20 mouse cellular contexts compared by ENCODE assay signal in genomic region chr5:75282617-75283016, GRCm38 (mm10).
DNase-seq lines count a peak whose midpoint lies in the region; ATAC-seq and TF ChIP-seq lines count a peak whose summit lies in the region.
"Had no signal": no experiment of that assay in that cellular context is flagged by ENCODE, and none has a peak within 500 bp of the region (broad histone marks: within the 10 kb centered on the region; RNA-seq: fewer than 3 reads in every experiment).

No protein-coding gene starts in this region.

- no peak for DNase-seq in hindbrain, embryonic 10.5 days (ENCODE audit: low spot score)
- no peak for DNase-seq in hindbrain, embryonic 14.5 days (ENCODE audit: low spot score)
- peak; percentile 4 to 19 for DNase-seq in thymus, postnatal 10 days (ENCODE audit: low spot score in 2 of 2)
- DNase-seq in thymus, adult 2 months, result no peak
- DNase-seq in thymus, postnatal 14 days, result peak; percentile 36
- no peak for DNase-seq in forebrain, postnatal 0 days
- no peak for DNase-seq in heart, postnatal 4 days
- DNase-seq: adrenal gland, adult 2 months; adrenal gland, postnatal 25 days; B cell, adult 2 months; cerebellum, adult 18-20 months; cerebellum, adult 9-11 months; cerebellum, postnatal 36 days; gastrocnemius, postnatal 10 days; heart, postnatal 10 days had no signal

- 0 out of 2 replicates have a peak, but pooled peaks cover 3% of the 10 kb centered on the region for H3K4me1 ChIP-seq in hindbrain, embryonic 10.5 days (replicated peaks)
- 0 out of 2 replicates have a peak, but pooled peaks cover 7% of the 10 kb centered on the region for H3K4me1 ChIP-seq in hindbrain, embryonic 14.5 days (replicated peaks; ENCODE audit: control insufficient read depth, insufficient read depth, low read length)
- H3K4me1 ChIP-seq in thymus, adult 2 months (replicated peaks; ENCODE audit: control insufficient read depth, insufficient read depth, low read length), result peaks cover 9% of the 10 kb centered on the region
- no peaks in the 10 kb centered on the region for H3K4me1 ChIP-seq in forebrain, postnatal 0 days (ENCODE audit: insufficient read depth)
- H3K4me1 ChIP-seq: forebrain, embryonic 13.5 days; hindbrain, embryonic 15.5 days had no signal

- peak overlapping the region; percentile 35; the same call in 1 of the 2 replicates for H3K27ac ChIP-seq in hindbrain, embryonic 10.5 days
- H3K27ac ChIP-seq in hindbrain, embryonic 14.5 days, result no peak overlapping the region
- no peak overlapping the region for H3K27ac ChIP-seq in thymus, adult 2 months (ENCODE audit: control insufficient read depth, insufficient read depth, low read length)
- H3K27ac ChIP-seq in forebrain, postnatal 0 days (ENCODE audit: low read depth, low read length), result no peak overlapping the region
- H3K27ac ChIP-seq: embryonic facial prominence, embryonic 13.5 days; forebrain, embryonic 13.5 days; heart, embryonic 10.5 days; hindbrain, embryonic 15.5 days had no signal

- no peaks in the 10 kb centered on the region for H3K36me3 ChIP-seq in hindbrain, embryonic 10.5 days
- no peaks in the 10 kb centered on the region for H3K36me3 ChIP-seq in hindbrain, embryonic 14.5 days (replicated peaks; ENCODE audit: control insufficient read depth, insufficient read depth)
- no peaks in the 10 kb centered on the region for H3K36me3 ChIP-seq in thymus, adult 2 months (ENCODE audit: control insufficient read depth, insufficient read depth, low read length)
- no peaks in the 10 kb centered on the region for H3K36me3 ChIP-seq in forebrain, postnatal 0 days (ENCODE audit: insufficient read depth)
- H3K36me3 ChIP-seq: embryonic facial prominence, embryonic 13.5 days; heart, embryonic 10.5 days; hindbrain, embryonic 15.5 days had no signal

- H3K9ac ChIP-seq in hindbrain, embryonic 14.5 days, result no peak overlapping the region
- H3K9ac ChIP-seq in forebrain, postnatal 0 days, result no peak overlapping the region
- H3K9ac ChIP-seq: embryonic facial prominence, embryonic 13.5 days; forebrain, embryonic 13.5 days; hindbrain, embryonic 15.5 days had no signal

- H3K27me3 ChIP-seq in hindbrain, embryonic 10.5 days (ENCODE audit: insufficient read depth, poor library complexity, severe bottlenecking), result no peaks in the 10 kb centered on the region
- no peaks in the 10 kb centered on the region for H3K27me3 ChIP-seq in hindbrain, embryonic 14.5 days (ENCODE audit: control insufficient read depth, insufficient read depth, low read length)
- H3K27me3 ChIP-seq in thymus, adult 2 months (ENCODE audit: control insufficient read depth, insufficient read depth, low read length), result no peaks in the 10 kb centered on the region
- no peaks in the 10 kb centered on the region for H3K27me3 ChIP-seq in forebrain, postnatal 0 days (ENCODE audit: insufficient read depth, low read length)
- H3K27me3 ChIP-seq: embryonic facial prominence, embryonic 13.5 days; forebrain, embryonic 13.5 days; hindbrain, embryonic 15.5 days had no signal

- no peaks in the 10 kb centered on the region for H3K9me3 ChIP-seq in hindbrain, embryonic 10.5 days
- no peaks in the 10 kb centered on the region for H3K9me3 ChIP-seq in hindbrain, embryonic 14.5 days (ENCODE audit: control insufficient read depth, low read length)
- no peaks in the 10 kb centered on the region for H3K9me3 ChIP-seq in forebrain, postnatal 0 days (ENCODE audit: low read length)
- H3K9me3 ChIP-seq: embryonic facial prominence, embryonic 13.5 days; forebrain, embryonic 13.5 days; heart, embryonic 10.5 days; hindbrain, embryonic 15.5 days had no signal

- ATAC-seq in hindbrain, embryonic 14.5 days (ENCODE audit: low FRiP score), result no peak
- no peak for ATAC-seq in forebrain, postnatal 0 days
- ATAC-seq: CD4-positive, CD25-positive, alpha-beta regulatory T cell, adult 4 months; forebrain, embryonic 13.5 days had no signal

- H3K4me2 ChIP-seq in hindbrain, embryonic 14.5 days (replicated peaks), result no peak overlapping the region
- no peak overlapping the region for H3K4me2 ChIP-seq in forebrain, postnatal 0 days (ENCODE audit: low read depth)
- H3K4me2 ChIP-seq: embryonic facial prominence, embryonic 13.5 days; forebrain, embryonic 13.5 days; hindbrain, embryonic 15.5 days had no signal

- WGBS in hindbrain, embryonic 10.5 days, result 65% methylated on average over 4 of the region's 4 CpGs
- WGBS in hindbrain, embryonic 14.5 days, result 54% methylated on average over 4 of the region's 4 CpGs
- 69% methylated on average over 4 of the region's 4 CpGs for WGBS in thymus, adult 2 months
- 76% methylated on average over 4 of the region's 4 CpGs for WGBS in forebrain, postnatal 0 days

- no peak overlapping the region for H3K4me3 ChIP-seq in hindbrain, embryonic 10.5 days
- no peak overlapping the region for H3K4me3 ChIP-seq in hindbrain, embryonic 14.5 days (replicated peaks; ENCODE audit: low read length)
- H3K4me3 ChIP-seq in thymus, adult 2 months (ENCODE audit: control insufficient read depth, insufficient read depth, low read length), result no peak overlapping the region
- no peak overlapping the region for H3K4me3 ChIP-seq in forebrain, postnatal 0 days (ENCODE audit: low read depth, low read length)
- H3K4me3 ChIP-seq: embryonic facial prominence, embryonic 13.5 days; forebrain, embryonic 13.5 days; heart, embryonic 10.5 days; hindbrain, embryonic 15.5 days had no signal

- no peak for TF ChIP-seq CTCF in thymus, adult 2 months (IDR thresholded peaks at IDR 0.05; ENCODE audit: borderline replicate concordance, control insufficient read depth, extremely low read depth, insufficient read depth, low read length, poor library complexity)
- no peak for TF ChIP-seq CTCF in forebrain, postnatal 0 days (IDR thresholded peaks at IDR 0.05; ENCODE audit: low read depth)

- no peak for TF ChIP-seq POLR2A in thymus, adult 2 months (IDR thresholded peaks at IDR 0.05; ENCODE audit: control insufficient read depth, extremely low read depth, insufficient read depth, low read length, poor library complexity)

Comparison
In these comparisons a context has a peak if more than half of its experiments do, and no peak if none do; other contexts are left out.
1. DNase-seq: peak in thymus, postnatal 10 days (2 of 2) and thymus, postnatal 14 days (single experiment); none in hindbrain, embryonic 10.5 days (single experiment), hindbrain, embryonic 14.5 days (single experiment), thymus, adult 2 months (single experiment), forebrain, postnatal 0 days (single experiment) and heart, postnatal 4 days (single experiment).